Mouse (Mus musculus) left cerebral cortex, adult 8-10 months (tissue): ENCODE data around the gene Cby3. TPM values are rescaled to one million over a fixed set of nuclear protein-coding genes. Genes with fewer than 3 reads are reported as not detected.
"Not testable (repeated sequence)": the region's sequence is repeated elsewhere in the genome, so short reads cannot be mapped to it uniquely, and the experiment has no call there.

Experiments
- DNase-seq, 2 experiments: peaks; one replicate each; pipeline ENCODE4 v3.0.0; 2022; ENCODE audit warnings: low spot score in 2 of 2
- total RNA-seq, 4 experiments: library from RNA; stranded (reverse); gene quantifications; 2 replicates each; pipeline ENCODE4 v1.2.4; 2022

Gene Cby3
- total RNA-seq, 4 experiments from 2014 or later: not detected

DNA sequence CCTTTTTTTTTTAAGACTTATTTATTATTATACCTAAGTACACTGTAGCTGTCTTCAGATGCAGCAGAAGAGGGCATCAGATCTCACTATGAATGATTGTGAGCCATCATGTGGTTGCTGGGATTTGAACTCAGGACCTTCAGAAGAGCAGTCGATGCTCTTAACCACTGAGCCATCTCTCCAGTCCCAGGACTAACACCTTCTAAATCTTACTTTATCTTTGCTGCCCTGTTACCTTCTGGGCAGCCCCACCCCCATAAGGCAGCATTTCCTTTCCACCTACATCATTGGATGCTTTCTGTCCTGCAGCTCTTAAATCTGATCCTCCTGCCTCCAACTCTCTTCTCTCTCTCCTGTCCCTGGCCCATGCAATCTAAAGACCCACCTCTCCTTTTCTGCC is 7.0 kb downstream of the Cby3 start:
- not testable (repeated sequence) for DNase-seq

DNA sequence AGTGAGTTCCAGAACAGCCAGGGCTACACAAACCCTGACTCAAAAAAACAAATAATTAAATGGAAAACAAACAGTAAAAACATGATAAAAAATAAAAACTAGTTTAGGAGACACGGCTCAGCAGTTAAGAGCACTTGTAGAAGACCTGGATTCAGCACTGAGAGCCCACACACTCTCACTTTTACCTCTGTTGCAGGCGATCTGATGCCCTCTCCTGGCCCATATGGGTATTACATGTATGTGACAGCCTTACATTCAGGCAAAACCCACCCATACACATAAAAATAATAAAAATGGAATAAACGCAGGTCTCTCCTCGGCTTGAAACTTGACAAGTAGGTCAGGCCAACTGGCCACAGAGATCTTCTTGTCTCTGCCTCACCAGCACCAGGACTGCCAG is 10.3 kb downstream of the Cby3 start:
- peak; percentile 59 for DNase-seq

DNA sequence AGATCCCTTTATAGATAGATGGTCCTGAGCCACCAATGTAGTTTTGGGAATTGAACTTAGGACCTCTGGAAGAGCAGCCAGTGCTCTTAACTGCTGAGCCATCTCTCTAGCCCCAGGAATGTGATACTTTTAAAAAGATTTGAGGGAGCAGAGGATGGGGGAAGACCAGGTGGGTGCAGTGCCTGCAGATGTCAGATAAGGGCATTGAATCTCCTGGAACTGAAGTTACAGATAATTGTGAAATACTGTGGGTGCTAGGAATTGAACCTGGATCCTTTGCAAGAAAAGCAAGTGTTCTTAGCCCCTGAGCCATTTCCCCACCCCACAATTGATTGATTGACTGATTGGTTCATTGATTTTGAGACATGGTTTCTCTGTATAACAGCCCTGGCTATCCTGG is 11.1 kb downstream of the Cby3 start:
- DNase-seq: no peak

DNA sequence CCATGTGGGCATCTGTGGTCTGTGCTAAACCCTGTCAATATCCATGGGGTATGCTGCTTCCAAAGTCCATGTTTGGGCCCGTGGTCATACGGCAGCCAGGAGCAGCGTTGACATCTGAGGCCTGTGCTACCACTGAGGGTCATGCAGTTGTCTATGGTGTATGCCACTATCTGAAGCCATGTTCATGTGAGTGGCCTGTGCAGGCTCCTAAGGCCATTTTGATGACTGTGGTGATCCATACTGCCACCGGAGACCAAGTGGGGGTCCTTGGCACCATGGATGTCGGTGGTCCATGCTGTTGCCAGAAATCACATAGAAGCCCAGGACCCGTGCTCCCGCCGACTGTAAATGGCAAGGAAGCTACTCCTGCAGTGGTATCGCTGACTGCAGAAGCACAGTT is 13.3 kb downstream of the Cby3 start:
- no peak for DNase-seq

DNA sequence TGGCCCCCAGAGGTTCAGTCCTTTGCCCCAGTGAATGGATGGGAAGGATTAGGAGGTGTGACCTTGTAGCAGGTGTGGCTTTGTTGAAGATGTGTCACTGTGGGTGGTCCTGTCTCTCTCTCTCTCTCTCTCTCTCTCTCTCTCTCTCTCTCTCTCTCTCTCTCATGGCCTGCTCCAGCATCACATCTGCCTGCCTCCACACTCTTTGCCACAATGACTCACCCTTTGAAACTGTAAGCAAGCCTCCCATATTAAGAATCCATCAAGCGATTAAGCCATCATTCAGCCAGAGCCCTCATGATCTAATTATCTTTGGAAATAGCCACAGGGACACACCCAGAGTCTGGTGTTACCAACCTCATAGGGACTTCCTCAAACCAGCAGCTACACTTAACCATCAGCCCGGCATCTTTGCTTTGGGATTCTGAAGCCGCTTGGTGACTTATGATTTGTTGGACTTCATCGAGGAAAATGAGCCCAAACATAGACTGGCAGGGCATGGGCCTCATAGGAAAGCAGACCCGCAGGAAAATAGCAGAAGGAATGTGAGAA is 15.2 kb downstream of the Cby3 start:
- DNase-seq: no peak

DNA sequence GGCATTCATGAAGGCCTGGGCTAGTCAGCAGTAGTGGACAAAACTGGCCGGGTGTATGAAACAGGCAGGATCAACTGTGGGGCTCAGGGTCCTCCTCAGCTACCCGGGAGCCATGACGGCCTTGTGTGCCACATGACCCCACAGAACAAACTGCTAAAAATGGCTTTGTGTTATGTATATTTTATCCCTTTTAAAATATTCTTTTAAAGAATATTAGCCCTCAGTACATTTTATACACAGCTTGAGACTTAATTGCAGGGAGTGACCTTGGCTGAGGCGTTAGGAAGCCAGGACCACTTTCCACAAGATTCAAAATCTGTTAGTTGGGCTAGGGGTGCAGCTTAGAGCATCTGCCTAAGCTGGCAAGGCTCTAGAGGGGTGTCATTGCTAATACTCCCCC is 16.7 kb downstream of the Cby3 start:
- DNase-seq: no peak

DNA sequence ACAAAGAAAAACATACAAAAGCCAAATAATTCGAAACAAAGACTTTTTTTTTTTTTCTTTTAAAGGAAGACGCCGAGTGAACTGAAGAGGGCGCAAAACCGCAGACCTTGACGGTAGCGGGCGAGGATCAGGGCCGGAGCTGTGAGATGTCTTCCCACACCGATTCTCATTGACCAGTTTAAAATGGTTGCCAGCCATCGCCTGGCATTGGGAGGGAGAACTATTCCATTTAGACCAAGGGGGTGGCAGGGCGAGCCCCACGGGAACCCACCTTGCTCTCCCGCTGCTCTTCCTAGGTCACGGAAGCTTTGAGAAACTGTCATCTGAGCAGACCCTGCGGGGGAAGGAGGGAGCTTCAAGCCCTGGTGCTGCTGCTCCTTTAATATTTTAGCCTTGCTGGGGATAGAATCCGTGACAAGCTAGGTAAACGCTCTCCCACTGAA is 17.2 kb downstream of the Cby3 start:
- DNase-seq: peak in 1 of 2 experiments; percentile 32

DNA sequence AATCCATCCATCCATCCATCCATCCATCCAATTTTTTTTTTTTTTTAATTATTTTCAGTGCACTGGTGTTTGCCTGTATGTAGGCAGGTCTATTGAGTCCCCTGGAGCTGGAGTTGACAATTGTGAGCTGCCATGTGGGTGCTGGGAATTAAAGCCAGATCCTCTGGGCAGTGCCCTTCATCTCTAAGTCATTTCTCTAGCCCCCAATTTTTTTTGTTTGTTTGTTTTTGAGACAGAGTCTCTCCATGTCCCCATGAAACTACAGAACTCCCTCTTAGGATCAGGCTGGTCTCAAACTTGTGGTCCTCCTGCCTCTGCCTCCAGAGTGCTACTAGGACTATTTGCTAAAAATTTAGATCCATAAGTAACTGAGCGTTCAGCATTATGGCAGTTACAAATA is 17.6 kb downstream of the Cby3 start:
- DNase-seq: no peak

DNA sequence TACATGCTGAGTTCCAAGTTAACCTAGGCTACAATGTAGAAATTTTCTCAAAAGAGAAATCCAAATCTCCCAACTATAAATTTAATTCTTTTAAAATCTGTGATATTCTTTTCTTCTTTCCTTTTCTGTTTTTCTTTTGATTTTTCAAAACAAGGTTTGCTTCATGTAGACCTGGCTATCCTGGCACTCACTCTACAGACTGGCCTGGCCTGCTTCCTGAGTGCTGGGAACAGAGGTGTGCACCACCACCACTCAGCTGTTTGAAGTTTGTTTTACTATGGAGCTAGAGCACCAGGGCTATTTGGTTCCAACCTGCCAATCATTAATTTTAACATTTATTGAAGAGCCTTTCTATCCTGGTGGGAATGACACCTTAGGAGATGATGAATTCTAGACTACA is 18.8 kb downstream of the Cby3 start:
- DNase-seq: no peak

DNA sequence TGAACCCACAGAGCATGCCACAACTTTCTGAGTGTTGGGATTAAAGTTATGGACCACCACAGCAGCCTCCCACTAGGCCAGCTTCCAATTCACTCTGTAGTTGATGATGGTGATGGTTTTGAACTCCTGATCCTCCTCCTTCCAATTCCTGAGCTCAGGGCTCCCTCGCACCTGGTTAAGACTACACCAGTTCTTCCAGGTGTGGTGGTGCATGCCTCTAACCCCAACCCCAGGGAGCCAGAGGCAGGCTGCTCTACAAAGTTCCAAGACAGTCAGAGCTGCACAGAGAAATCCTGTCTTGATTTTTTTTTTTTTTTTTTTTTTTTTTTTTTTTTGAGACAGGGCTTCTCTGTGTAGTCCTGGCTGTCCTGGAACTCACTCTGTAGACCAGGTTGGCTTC is 19.4 kb downstream of the Cby3 start:
- DNase-seq: no peak

DNA sequence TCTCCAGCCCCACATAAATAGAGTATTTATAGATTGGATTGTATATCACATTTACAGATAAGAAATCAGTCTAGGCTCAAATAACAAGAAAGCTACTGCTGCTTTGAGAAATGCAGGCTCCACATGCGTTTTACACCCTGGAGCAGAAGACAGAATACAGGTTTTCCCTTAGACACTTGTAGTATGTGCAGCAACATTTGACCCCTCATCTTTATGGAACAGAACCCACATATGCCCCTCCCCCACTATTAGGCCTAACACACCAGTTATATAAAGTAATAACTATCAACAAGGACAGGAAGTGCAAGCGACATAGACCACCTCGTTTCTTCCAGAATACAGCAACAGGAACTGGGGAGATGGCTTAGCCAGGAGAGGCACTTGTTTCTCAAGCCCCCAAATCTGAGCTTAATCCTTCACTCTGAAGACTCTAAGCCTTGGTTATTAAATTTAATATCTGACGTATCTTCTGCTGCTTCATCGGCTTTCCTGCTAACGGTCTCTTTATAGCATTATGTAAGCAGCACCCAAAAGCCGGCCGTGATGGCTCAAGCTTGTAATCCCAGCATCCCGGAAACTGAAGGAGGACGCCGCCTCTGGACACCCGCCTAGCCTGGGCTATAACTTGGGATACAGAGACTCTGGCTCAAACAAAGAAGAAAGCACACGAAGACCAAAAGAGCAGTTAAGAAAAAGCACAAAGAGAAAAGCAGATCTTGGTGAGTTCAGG is 20.2 kb downstream of the Cby3 start:
- no peak for DNase-seq

DNA sequence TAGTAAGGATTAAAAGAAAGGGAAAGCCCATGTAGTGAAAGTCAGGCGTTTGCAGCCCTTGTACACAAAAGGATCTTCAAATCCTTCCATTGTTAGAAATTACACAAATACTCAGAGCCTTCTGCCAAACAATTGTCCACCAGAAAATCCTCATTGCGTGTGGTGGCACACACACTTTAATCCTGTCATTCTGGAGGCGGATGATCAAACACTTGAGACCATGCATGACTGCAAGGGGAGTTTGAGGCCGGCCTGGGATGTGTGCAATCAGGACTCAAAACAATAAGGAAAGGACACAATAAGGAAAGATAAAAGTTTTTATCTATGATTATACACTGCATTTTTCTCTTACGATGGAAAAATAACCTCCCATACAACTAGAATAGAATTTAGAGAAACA is 21.2 kb downstream of the Cby3 start:
- DNase-seq: no peak

DNA sequence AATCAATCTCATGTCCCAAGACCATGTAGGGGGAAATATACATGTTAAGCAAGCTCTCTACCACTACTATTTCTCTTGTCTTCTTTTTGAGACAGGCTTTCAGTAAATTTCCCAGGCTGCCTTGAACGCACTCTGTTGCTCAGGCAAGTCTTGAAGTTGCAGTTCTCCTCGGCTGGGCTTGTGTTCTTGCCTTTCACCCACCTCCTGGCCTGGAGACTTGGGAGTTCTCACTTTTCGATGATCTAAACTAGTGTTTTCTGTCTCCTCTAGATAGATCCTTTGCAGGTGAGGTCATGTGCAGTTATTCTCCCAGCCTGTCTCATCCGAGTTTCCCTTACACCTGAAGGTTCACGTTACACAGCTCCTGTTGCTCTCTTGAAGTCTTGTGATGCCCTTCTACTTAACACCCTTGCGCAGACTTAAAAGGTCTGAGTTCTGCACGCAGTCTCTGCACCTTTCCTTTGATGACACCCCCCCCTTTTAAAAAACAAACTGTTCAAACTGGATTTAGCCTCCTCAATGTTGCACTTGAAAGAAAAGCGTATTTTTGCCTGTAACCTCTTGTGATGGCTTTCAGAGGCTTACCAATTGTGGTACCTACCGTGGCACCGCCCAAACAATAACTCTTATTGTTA is 22.0 kb downstream of the Cby3 start:
- DNase-seq: no peak

DNA sequence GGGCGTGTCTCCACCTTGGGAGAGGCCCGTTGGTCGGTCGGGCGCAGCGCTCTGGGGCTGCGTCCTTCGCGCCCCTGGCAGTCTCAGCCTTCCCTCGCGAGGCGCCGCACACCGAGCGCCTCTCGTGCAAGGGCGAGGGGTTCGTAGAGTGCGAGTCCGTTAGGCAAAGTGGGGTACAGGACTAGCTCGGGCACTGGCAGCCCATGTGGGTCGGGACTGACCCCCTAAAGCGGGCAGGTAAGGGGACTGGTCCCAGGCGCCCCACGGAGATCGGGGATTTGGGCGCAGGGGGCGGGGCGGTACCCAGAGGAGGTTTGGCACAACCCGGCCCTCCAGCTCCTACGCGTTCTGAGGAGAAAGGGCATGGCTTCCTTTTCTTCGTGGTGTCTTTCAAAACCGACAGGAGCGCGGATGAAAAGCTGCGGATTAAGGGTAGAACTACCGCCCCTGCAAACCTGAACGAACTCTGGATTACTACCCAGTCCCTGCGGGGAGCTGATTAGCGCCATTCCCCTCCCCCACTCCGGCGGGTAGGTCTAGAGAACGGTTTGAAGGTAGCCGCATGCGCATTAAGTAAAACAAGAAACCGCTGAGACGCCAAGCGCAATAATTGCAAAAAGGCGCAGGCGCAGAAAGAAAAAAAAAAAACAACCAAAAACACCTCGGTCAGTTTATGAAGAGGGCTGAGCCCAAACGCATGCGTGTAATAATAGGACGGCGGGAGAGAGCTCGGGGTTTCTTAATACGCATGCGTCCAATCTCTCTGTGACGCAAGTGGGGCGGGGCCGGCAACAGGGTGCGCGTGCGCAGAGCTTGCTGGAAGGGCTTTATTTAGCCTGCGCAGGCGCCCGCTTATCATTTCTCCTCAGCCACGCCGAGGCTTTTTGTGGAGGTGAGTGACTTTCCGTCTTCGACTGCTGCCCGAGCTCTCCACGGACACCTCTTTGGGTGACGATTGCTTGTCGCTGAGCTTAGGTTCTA is 22.9 kb downstream of the Cby3 start, which contains the start of gene Hnrnph1:
Hnrnph1 (plus strand) TSS at position 80 of the 981 bp plus-strand sequence.
- peak; percentile 96 to 99 for DNase-seq

DNA sequence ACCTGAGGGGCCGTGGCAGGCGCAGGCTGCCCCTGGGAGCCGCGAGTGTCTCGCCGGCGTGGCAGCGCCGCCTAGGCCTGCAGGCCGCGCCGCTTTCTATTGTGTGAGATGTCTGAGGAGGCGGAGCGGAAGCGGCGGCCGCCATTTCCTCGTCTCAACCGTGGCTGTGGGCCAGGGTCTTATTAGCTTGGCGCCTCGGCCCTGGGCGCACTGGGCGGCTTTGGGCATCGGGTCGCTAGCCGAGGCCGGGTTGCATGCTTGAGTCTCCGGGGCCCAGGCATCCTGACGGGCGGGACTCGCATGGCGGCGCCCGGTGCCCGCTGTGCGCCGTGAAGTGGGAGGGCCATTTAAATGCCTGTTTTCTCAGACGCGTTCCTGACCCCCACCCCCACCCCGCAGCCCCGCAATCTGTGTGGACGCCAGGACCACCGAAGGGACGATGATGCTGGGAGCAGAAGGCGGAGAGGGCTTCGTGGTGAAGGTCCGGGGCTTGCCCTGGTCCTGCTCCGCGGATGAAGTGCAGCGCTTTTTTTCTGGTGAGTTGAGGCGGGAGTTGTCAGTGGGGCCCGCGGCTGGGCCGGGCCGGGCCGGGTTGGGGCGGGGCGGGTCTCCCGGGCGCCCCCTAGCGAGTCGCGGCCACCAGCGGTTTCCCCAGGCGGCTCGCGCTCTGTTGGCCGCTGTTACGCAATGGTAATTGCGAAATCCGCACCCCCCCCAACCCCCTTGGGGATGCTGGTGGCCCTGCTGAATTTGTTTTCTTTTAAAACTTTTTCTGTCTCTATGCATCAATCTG is 23.8 kb downstream of the Cby3 start:
- peak; percentile 58 to 63 for DNase-seq

DNA sequence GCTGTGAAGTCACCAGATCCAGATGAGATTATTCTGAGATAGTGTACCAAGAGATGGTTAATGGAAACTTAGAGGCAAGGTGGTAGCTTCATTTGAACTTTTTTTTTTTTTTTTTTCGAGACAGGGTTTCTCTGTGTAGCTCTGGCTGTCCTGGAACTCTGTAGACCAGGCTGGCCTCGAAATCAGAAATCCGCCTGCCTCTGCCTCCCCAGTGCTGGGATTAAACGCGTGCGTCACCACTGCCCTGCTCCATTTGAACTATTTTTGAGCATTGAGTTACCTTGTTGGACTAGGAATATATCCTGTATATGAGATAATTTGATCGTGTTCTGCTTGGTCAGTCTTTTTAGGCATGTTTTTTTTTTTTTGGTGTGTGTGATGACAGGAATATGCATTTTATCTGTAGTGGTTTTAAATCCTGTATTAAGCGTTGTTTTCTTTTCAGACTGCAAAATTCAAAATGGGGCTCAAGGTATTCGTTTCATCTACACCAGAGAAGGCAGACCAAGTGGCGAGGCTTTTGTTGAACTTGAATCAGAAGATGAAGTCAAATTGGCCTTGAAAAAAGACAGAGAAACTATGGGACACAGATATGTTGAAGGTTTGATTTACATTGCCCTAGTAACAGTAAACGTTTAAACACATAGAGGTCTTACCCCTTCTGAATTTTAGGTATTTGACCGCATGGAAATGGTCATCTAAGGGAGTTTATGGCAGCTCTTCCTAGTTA is 24.9 kb downstream of the Cby3 start:
- DNase-seq: no peak

DNA sequence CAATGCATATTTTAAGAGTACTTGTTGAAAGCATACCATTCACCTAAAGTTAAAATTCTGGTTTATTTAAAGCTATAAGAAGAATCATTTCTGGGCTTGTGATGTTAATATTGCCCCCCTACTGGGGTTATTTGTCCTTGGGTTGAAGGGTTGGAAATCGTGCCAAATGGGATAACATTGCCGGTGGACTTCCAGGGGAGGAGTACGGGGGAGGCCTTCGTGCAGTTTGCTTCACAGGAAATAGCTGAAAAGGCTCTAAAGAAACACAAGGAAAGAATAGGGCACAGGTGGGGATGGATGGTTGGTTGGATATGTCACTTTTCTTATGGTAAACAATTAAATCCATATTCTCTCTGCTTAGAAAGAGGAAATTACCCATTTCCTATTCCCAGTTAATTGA is 27.0 kb downstream of the Cby3 start:
- no peak for DNase-seq

DNA sequence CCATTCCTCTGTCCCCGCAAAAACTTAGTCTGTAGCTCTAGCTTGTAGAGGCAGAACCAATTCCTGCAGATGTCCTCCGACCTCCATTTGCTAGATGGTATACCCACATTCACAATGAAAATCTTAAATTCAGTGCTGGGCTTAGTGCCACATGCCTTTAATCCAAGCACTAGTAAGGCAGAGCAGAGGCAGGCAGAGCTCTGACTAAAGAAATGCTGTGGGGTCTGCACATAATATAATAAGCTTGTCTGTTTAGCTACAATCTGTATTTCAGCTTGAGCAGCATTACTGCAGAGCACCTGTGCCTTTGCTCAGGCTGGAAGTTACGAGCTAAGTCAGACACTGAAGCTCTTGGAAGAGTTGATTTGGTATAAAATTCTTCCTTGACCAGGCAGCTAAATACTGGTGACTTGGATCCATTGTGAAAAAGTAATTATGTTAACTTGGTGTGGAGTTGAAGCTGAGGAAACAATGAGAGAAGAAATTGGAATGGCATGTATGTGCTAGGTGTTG is 33.0 kb downstream of the Cby3 start:
- DNase-seq: no peak

DNA sequence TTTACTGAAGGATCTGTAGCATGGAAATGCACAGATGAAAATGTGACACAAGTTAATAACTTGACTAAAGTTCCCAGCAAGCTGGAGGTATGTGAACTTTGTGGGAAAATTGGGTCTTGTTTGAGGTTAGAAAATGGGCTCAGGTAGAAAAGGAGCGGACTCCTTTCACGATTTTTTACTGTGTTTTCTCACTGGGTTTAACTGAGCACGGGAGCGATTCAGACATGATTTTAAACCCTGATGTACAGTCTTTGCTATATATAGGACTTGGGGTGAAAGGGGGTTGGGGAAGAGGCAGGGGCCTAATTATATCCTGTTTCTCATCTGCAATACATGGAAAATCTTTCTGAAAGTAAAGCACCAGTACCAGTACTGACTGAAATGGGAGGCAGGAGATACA is 33.4 kb downstream of the Cby3 start:
- no peak for DNase-seq
